Mouse (Mus musculus): ENCODE measurements around the gene Slc35a5. TPM values are rescaled to one million over a fixed set of nuclear protein-coding genes. Genes with fewer than 3 reads are reported as not detected.

Gene Slc35a5
- total RNA-seq, 2 experiments from 2014 or later, result 8.9 to 9.5 TPM

DNA sequence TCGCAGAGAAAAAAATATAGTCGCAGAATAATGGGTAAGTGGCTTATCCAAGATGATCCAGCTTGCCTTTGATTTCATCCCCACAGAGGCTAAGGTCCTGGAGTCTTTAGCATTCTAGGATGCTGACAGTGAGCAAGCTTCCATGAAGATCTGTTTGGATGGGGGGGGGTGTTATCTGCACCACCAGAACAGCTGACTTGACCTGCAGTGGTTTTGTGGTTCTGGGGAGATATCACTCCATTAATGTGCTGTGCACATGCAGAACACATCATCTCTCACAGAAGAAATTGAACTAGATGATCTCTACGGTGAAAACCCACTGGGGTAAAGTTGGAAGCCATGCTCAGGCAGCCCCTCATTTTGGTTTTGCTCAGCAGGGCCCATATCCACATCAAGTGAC is 41.3 kb downstream of the Slc35a5 start:
- no peak for DNase-seq

GRCm38 (mm10) chr16:45110498-45110897 is 48.0 kb downstream of the Slc35a5 start:
- DNase-seq, result peak; percentile 36

GRCm38 (mm10) chr16:45108203-45108878 is 50.2 kb downstream of the Slc35a5 start:
- DNase-seq, result no peak

- no peak for DNase-seq
Observed at GRCm38 (mm10) chr16:45104993-45105392, 53.5 kb downstream of the Slc35a5 start.

GRCm38 (mm10) chr16:45100892-45101291 is 57.6 kb downstream of the Slc35a5 start:
- no peak for DNase-seq

- no peak for DNase-seq
Observed at GRCm38 (mm10) chr16:45098886-45099210, 59.7 kb downstream of the Slc35a5 start.

DNA sequence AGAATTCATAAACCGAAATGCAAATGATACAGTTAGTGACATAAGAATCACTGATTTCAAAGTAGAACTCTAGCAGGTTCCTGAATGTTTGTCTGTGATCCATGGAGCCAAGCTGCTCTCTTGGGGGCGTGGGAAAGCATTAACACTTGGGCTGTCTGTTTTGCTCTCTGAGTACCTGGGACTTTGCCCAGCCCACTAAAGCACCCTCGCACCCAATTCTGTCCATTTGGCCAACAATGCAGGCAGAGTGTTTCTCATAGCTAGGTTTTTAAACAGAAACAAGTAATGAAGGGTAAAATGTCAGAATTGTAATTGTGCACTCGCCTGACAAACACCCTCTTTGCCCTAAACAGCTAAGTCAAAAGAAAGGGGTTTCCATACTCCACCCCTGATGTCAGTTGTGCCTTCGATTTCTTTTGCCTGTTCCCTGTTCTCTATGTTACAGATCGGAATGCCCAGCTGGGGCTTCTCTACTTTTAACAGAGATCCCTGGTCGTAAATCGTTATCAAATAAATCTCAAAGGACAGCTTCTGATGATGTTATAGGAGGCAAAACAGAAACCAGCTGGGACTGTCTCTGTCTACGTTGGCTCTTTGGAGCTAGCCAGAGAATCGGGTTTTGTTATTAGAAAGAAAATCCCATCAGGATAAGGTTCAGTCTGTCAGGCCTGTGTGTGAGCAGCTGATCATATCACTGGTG is 60.2 kb downstream of the Slc35a5 start:
- no peak for DNase-seq

DNA sequence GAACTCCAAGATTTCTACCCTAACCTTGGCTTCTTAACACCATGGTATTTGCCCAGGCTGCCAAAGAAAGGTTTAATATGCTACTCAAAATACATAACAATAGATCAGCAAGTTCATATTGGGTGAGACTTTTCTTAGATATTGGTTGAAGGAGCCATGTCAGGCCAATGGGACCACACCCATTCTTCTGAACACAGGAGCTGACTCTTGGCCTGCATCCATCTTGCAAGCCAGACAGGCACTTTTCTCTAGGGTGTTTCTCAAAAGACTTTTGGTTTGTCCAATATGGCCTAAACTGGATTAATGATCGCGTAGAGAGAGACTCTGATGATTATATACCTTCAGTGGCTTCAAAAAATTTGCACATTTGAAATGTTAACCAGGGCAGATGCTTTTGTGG is 61.0 kb downstream of the Slc35a5 start:
- DNase-seq, result peak; percentile 20

DNA sequence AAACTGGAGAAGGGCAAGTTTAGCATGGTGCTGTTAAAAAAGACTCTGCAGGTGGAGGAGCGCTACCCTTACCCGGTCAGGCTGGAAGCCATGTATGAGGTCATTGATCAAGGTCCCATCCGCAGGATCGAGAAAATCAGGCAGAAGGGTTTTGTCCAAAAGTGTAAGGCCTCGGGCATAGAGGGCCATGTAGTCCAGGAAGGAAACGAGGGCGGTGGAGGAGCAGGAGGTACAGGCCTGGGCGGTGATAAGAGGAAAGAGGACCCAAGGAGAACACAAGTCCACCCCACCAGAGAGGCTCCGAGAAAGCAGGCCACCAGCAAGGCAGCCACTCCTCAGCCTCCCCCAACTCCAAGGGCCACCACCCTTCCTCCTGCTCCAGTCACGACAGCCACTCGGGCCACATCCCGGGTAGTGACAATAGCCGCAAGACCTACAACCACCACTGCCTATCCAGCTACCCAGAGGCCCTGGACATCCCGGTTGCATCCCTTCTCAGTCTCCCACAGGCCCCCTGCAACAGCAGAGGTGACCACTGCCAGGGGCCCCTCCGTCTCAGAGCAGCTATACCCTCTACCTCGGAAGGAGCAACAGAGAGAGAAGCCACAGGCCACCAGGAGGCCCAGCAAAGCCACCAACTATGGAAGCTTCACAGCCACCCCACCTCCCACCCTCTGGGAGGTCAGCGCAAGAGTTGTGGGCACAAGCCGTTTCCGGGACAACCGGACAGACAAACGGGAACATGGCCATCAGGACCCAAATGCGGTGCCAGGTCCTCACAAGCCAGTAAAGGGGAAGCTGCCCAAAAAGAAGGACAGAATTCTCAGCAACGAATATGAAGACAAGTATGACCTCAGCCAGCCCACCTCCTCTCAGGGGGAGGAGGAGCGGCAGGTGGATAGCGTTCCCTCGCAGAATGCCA is 62.7 kb downstream of the Slc35a5 start:
- DNase-seq, result peak; percentile 8

DNA sequence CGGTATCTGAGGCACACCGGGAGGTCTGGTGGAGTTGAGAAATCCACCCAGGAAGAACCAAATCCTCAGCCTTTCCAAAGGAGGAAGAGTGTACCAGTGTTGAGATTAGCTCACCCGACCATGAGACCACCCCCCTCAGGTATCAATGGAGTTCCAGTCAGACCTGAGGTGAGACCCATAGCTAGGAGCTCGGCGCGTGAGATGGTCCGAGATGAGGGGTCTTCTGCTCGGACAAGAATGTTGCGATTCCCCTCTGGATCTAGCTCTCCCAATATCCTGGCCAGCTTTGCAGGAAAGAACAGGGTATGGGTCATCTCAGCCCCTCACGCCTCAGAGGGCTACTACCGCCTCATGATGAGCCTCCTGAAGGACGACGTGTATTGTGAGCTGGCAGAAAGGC is 63.5 kb downstream of the Slc35a5 start:
- DNase-seq, result no peak

- peak; percentile 37 for DNase-seq
Observed at GRCm38 (mm10) chr16:45094136-45094756, 64.3 kb downstream of the Slc35a5 start.

- DNase-seq, result peak; percentile 36
Observed at GRCm38 (mm10) chr16:45093137-45093731, 65.3 kb downstream of the Slc35a5 start, which contains the start of gene Ccdc80. Gene Ccdc80 (plus strand): TSS chr16:45093402.

GRCm38 (mm10) chr16:45090005-45090404 is 68.5 kb downstream of the Slc35a5 start:
- DNase-seq, result peak; percentile 74

Other genes with a start within 250 kb of the Slc35a5 start
- under 1 TPM; 0.26 to 0.43 TPM for gene Cd200r3, start 215.0 kb downstream of the Slc35a5 start, total RNA-seq (2021)
- 100 to 1,000 TPM; 114 to 142 TPM for gene Ccdc80, start 65.3 kb downstream of the Slc35a5 start, total RNA-seq (2021)
- 10 to 100 TPM; 24.1 to 25.0 TPM for gene Atg3, start 79 bp upstream of the Slc35a5 start, total RNA-seq (2021)
- under 1 TPM; 0.09 to 0.93 TPM for gene Btla, start 65.6 kb upstream of the Slc35a5 start, total RNA-seq (2021)